In genomic region chr1:80166577-80166976, GRCm38 (mm10) we compare ENCODE assay signal across 20 mouse cellular contexts. TPM values are rescaled to one million over a fixed set of nuclear protein-coding genes. Genes with fewer than 3 reads are reported as not detected.
DNase-seq lines count a peak whose midpoint lies in the region; ATAC-seq and TF ChIP-seq lines count a peak whose summit lies in the region.
"Had no signal": no experiment of that assay in that cellular context is flagged by ENCODE, and none has a peak within 500 bp of the region (broad histone marks: within the 10 kb centered on the region; RNA-seq: fewer than 3 reads in every experiment).

No protein-coding gene starts in this region.

- no peak overlapping the region for H3K4me3 ChIP-seq in left cerebral cortex, adult 2 months
- H3K4me3 ChIP-seq: embryonic facial prominence, embryonic 10.5 days; embryonic facial prominence, embryonic 12.5 days; forebrain, embryonic 13.5 days; forebrain, embryonic 15.5 days had no signal

- TF ChIP-seq CTCF in left cerebral cortex, adult 2 months (IDR thresholded peaks at IDR 0.05), result no peak

- DNase-seq in left cerebral cortex, postnatal 25 days (ENCODE audit: low spot score in 2 of 2), result no peak
- no peak for DNase-seq in left cerebral cortex, adult 2 months (ENCODE audit: extremely low spot score in 1 of 2, low spot score in 2 of 2)
- DNase-seq: adrenal gland, adult 2 months; adrenal gland, postnatal 10 days; adrenal gland, postnatal 25 days; cerebellum, adult 11 months; cerebellum, adult 18-20 months; cerebellum, adult 8-10 months; cerebellum, adult 9-11 months; cerebellum, postnatal 14 days; cerebellum, postnatal 36 days; forebrain, postnatal 0 days had no signal

- intact Hi-C loops in left cerebral cortex, postnatal 25 days (cut with DNase I), result no loop called here
- intact Hi-C loops in left cerebral cortex, adult 2 months (cut with DNase I), result no loop called here

- peak; percentile 58; the same call in 1 of the 2 replicates for ATAC-seq in common myeloid progenitor, adult 5-6 weeks (replicated peaks; ENCODE audit: low read depth, poor library complexity, severe bottlenecking)
- peak; percentile 14; the same call in 1 of the 2 replicates for ATAC-seq in granulocyte monocyte progenitor cell, adult 5-6 weeks (replicated peaks; ENCODE audit: poor library complexity, severe bottlenecking)
- ATAC-seq in megakaryocyte progenitor cell, adult 5-6 weeks (replicated peaks; ENCODE audit: poor library complexity), result peak; percentile 32
- ATAC-seq: forebrain, embryonic 13.5 days; forebrain, embryonic 15.5 days; forebrain, postnatal 0 days had no signal

- no peak overlapping the region for H3K27ac ChIP-seq in left cerebral cortex, adult 2 months
- H3K27ac ChIP-seq: embryonic facial prominence, embryonic 10.5 days; embryonic facial prominence, embryonic 12.5 days; forebrain, embryonic 13.5 days; forebrain, embryonic 15.5 days had no signal

RNA-seq across cellular contexts. Expression of gene Fam124b, which starts 51.7 kb away (rescaled TPM):
- not detected in 2 replicates for total RNA-seq in common myeloid progenitor, adult 5-6 weeks (2017)
- not detected in 2 replicates for total RNA-seq in granulocyte monocyte progenitor cell, adult 5-6 weeks (2014; fragmentation: Nextera tagmentation)
- total RNA-seq in granulocyte monocyte progenitor cell, adult 5-6 weeks (2017), result not detected in 2 replicates
- total RNA-seq in megakaryocyte progenitor cell, adult 5-6 weeks (2015), result not detected in 2 replicates
- total RNA-seq in megakaryocyte progenitor cell, adult 5-6 weeks (2017), result not detected in 2 replicates
- under 1 TPM; 0.21 to 0.96 TPM for total RNA-seq in left cerebral cortex, postnatal 25 days (2021)
- under 1 TPM; 0.32 to 0.63 TPM for total RNA-seq in left cerebral cortex, adult 2 months (2021)
- total RNA-seq: MEL had no signal
